Mouse (Mus musculus): ENCODE data around the gene Kcna4.
A peak's percentile ranks its signal among the peaks of the same experiment; 100 is the strongest.

Gene Kcna4

DNA sequence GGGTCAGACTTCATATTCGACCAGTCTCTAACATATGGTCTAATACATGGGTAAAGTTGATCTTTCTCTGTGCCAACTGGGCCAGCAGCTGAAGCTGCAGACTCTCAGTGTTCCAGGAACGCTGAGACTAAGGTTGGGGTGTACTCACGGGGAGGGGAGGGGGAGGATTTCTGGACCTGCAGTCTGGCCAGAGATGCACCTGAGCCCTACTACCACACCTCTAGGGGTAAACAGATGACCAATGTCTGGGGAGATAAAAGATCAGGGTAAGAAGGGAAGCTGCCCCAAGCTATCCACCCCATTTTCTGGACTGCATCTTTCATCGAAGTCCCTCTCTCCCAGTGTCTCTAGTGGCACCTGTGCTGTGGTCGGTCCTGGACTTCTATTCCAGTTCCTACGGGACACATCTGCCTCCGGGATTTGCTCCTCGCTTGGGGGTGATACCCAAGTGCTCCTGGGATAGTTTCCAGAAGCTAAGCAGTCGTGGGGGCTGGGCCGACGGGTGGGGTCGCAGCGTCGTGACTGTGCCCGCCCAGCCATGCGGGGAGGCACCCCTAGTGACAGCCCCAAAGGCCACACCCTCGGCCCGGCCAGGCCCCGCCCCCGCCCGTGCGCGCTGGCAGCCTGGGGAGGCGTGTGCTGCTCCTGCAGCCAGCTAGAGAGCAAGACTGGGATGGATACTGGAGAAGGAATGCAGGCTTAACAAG, at the start of gene Kcna4:
Gene Kcna4, plus strand, starts transcription at position 650 of the 707 bp plus-strand sequence.
- peak; percentile 16 for DNase-seq (ENCODE audit: low spot score)

DNA sequence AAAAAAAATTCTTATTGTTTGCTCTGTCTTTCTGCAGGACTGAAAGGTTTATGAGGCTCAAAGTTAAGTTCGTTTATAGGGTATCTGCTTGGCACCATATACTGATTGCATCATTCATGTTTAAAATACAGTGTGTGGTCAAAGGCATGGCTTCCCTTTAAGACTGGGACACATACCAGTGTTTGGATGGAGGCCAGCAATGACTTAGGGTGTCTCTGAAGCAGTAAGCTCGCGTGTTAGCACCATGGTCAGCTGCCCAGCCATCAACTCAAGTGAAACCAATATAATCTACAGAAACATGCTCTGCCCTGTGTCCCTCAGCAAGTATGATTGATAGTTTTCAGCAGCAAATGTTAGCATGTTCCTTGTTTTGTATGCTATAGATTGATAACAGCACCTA, 32.3 kb upstream of the Kcna4 start:
- no peak for DNase-seq (ENCODE audit: low spot score)

DNA sequence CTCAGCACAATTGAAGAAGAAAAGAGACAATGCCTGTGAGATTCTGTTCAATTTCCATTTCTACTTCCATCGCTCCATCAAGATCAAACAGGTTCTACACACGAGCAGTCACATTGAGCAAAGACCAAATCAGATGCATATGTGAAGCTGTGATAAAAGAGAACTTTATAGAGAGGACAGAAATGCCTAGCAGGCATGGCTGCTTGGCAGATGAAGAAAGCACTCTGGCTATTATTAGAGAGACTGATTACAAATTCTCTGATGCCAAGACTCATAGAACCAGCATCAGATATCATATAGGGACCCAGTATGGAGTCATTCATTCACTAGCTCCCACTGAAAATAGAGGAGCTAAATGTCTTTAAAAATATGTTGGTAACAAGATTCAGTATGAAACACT, 24.2 kb upstream of the Kcna4 start:
- DNase-seq (ENCODE audit: low spot score) = no peak

DNA sequence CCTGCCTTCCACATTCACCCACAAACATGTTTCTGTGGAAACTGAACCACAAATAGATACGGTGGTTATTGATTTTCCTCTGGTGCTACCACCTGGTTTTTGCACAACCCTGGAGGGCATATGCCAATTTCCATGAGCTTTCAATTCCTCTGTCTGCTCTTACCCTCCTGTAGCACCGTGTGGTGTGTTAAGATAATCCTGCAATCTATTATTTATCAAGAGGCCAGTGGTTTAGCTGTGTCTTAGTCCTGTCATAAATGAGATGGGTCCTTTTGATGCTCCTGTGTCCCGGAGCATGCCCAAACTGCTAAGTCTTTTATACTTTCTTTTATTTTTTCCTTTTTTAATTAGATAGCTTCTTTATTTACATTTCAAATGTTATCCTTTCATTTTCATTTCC, 20.4 kb upstream of the Kcna4 start:
- no peak for DNase-seq (ENCODE audit: low spot score)

DNA sequence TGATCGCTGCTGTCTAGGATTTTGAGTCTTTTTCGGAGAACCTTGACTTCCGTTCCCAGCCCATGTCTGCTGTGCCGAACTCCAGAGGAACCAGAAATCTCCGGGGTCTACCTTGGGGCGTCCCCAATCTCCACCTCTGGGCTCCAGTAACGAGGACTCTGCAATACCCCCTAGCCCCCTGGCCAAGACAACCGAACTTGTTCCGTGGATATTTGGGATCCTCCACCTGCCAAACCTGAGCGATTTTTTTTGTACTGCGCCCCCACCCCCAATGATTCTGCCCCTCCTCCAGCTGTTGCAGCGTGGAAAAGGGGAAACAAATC, 219 bp downstream of the Kcna4 start:
- DNase-seq (ENCODE audit: low spot score) = no peak

DNA sequence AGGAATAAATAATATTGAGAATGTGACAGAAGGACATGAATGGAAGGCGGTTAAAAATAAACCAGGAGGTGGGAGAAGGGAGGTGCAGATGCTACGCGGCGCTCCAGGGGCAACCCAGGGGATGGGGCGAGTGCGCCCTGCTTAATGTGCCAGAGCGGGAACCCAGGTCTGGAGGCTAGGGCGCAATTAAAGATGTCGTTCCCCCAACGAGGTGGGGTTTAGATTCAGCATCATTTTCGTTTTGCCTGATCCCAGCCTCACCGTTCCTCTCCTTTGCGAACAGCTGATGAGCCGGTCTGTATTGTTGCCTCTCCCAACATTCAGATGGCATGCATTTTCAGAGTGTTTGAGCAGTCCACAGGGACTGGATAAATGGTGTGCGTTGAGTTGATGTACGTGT, 703 bp downstream of the Kcna4 start:
- DNase-seq (ENCODE audit: low spot score) = no peak

DNA sequence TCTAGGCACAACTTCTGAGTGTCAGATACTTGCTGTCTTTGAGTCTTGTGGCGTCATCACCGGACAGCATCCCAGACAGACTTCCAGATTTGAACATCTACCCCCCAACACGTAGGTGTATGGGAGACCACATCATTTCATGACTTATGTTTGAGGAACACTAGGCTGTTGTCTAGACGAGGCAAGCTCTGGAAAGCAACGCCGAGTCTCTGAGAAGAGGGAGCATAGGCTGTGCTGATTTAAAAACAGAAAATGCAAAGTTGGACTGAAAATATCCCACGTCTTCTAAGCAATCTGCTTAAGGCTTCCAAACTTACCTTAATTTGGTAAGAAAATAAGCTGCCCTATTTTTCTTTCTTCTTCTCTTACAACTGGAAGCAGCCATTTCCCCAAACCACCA, 4.1 kb downstream of the Kcna4 start:
- no peak for DNase-seq (ENCODE audit: low spot score)

DNA sequence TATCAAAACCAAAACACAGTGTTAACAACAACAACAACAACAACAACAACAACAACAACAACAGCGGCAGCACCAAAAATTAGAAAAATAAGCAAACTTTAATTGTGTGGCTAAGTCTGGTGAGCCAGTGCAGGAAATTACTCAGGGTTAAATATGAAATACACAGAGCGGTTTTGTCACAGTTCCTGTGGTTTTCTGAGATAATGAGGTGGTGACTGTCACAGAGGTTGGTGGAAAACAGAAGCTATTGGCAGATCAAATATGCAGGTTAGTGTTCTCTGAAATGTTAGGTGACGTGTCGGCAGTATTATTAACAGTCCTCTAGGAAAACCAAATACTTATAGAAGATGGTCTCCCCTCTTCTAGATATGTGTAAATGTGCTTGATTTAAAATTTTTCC, 11.4 kb downstream of the Kcna4 start:
- no peak for DNase-seq (ENCODE audit: low spot score)

DNA sequence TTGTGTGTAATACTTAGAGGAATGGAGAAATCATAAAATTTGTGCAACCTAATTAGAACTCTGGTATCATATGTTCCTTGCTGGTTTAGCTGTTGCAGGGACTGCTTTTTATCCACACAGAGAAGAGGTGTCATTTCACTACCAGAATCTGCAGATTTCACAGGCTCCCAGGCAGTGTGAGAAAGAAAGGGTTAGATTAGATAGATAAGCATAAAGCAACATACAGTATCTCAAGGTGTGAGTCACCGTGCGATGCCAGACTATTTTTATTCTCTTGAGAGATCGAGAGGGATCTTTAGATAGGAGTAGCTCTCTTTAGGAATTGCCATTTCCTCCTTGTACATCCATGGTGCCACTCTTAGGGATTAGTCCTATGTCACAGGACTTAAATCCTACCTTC, 14.3 kb downstream of the Kcna4 start:
- no peak for DNase-seq (ENCODE audit: low spot score)

DNA sequence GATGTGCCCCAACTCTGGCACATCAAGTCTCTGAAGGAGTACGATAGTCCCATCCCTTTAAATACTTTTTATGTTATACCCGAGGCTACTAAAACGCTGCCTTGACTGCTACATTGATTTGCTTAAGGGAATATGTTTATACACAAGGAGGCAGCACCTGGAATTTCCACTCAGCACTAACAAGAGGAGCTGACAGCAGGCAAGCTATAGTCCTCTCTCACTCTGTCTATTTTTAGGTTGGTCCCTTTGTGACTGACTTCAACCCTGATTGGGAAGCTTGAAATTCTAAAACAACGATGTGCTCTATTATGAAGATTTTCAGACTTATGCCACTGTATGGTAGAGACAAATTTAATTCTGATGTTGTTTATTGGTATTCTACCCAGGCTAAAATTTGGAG, 15.6 kb downstream of the Kcna4 start:
- no peak for DNase-seq (ENCODE audit: low spot score)

DNA sequence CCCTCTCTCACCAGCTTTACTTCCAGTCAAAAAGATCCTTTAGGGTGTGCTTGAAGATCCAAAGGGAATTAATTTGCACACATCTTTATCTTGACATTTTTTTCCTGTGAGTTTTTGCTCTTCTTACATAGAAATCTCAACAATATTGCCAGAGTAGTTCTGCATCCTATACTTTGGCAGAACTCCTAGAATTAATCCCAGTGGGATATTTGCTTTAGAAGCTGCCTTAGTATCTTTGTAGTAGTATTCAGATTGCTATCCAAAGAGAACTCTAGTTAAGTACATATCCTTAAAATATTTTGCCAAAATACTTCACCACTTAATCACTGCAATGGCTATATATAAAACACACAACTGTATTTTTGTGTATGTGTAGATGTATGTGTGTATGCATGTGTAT, 28.2 kb downstream of the Kcna4 start:
- DNase-seq (ENCODE audit: low spot score) = no peak

DNA sequence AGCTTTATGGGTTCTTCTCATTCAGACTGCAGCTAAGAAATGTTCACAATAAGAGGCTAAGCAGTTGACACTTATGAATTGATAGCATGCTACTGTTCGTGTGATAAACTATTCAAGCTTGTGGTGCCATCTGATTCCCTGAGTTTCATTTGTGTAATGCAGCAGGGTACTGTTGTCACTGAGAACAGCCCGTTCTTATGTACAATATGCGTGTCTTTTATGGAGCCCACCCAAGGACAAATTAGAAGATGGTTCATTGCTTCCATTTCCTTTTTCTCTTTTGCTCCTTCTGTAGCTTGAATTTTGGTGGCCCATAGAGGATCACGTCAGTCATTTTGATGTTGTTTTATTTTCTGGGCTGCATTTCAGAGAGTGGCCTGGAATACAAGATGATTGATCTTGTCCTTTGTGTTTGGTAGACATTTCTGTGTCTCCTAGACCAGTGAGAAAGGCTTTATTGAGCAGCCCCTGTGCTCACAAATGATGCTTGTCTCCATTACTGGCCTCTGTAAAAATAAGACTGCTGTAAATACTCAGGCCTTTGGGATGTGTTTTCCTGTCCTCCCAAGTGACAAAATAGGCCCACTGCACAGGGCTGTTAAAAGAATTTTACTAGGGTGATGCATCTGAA, 31.3 kb downstream of the Kcna4 start:
- no peak for DNase-seq (ENCODE audit: low spot score)

DNA sequence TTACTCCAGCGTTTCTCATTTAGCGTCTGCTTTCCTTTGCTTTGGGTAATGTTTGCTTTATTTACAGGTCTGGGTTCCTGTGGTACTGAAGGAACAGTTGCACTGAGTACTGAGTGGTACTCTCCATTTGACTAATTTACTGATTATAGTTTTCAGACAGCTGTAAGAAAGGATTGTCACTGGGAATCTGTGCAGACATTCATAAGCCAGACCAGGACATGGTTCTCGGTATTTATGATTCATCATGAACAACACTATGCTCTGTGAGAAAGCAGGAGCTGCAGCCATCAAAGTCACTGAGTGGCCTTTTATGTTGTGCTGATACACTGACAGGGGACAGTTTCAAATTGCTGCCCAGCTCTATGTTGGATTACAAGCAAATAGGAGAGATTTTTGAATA, 33.7 kb downstream of the Kcna4 start:
- no peak for DNase-seq (ENCODE audit: low spot score)

DNA sequence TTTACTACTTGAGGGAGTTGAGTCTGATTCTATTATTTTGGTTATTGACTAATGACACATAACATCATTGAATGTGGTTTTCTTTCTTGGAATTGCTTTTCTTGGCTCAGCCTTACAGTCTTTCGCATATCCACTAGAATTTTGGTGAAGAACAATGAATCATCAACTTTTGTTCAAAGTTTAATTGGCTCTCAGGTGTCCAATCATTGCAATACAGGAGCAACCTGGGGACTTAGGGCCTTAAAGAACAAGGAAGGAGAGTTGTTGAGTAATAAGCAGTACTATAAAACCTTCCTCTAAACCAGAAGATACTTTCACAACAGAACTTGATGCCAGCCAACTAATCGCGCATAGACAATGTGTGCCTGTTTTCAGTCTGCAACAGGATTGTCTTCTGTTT, 36.8 kb downstream of the Kcna4 start:
- no peak for DNase-seq (ENCODE audit: low spot score)

DNA sequence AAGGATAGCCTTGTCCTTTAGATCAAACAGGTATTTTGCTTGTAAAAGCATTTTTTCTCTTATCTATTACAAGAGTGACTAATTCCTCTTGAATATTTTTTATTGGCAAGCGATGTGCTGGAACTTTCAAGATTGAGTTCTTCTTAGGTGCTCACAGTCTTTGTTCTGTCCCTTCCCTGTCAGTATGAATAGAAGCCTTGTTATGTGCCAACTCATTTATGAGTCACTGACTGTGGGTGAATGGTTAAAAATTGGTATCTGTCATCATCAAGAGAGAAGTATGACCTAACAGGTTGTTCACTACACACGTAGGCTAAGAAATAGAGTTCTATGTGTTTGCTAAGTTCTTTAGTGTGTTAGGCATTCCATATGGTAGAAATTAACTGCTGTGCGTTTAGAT, 50.9 kb downstream of the Kcna4 start:
- no peak for DNase-seq (ENCODE audit: low spot score)

DNA sequence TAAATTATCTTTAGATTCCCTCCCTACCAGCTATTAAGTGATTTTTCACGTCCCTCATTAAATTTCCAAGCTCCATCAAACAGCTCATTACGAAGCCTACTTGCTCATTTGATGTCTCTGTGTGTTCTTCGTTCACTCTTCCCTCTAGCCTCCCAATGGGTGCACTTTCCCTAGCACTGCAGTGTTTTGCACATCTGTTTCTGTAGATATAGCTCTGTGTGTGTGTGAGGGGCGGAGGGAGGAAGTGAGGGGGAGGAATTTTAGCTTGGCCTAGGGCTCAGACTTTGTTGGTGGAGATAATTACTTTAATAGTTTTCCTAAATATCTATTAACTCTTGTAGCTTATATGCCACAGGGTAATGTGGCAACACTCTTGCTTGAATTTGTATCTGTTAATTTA, 54.4 kb downstream of the Kcna4 start:
- DNase-seq (ENCODE audit: low spot score) = no peak

DNA sequence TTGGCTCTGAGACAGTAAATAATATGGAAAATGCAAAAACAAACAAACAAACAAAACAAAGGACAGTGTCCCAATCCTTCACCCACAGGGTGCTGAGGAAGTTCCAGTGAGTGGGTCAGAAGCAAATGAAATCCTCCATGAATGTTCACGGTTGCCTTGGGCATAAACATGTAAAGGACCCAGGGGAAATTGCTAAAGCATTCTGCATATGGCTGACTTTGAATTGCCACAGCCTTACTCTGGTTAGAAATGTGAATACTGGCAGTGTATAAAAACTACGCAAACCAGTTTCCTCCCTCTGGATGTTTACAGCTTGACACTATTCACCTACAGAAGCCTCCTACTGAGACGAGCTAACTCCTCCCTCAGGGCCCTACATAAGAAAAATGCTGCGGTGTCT, 54.9 kb downstream of the Kcna4 start:
- DNase-seq (ENCODE audit: low spot score) = no peak
